Mouse (Mus musculus) hindbrain, embryonic 13.5 days (tissue): ENCODE measurements around the gene Fbxo28. TPM values are rescaled to one million over a fixed set of nuclear protein-coding genes. Genes with fewer than 3 reads are reported as not detected.
A peak's percentile ranks its signal among the peaks of the same experiment; 100 is the strongest.

Source experiments
- ATAC-seq: fragments of 200-750 bp; cut with Nextera tagmentation; 2 replicates; pipeline ENCODE4 v1.8.0; 2017; ENCODE audit warnings: moderate TSS enrichment; ENCODE audit not compliant: low FRiP score
- H3K27ac ChIP-seq: fragments of 300-500 bp; sonication (generic); 2 replicates; pipeline ENCODE4 v1.5.1; 2015; ENCODE audit warnings: inconsistent platforms, mild to moderate bottlenecking, moderate library complexity
- H3K27me3 ChIP-seq: fragments of 300-500 bp; sonication (generic); 2 replicates; pipeline ENCODE4 v1.6.1; 2015; ENCODE audit warnings: mild to moderate bottlenecking, inconsistent platforms
- H3K36me3 ChIP-seq: fragments of 300-500 bp; sonication (generic); 2 replicates; pipeline ENCODE4 v1.6.1; 2015; ENCODE audit warnings: mild to moderate bottlenecking, inconsistent platforms
- H3K4me1 ChIP-seq: fragments of 300-500 bp; sonication (generic); replicated peaks from 2 replicates; pipeline ENCODE4 v1.6.1; 2015; ENCODE audit warnings: inconsistent platforms
- H3K4me2 ChIP-seq: fragments of 300-500 bp; sonication (generic); 2 replicates; pipeline ENCODE4 v1.6.1; 2015; ENCODE audit warnings: inconsistent platforms, mild to moderate bottlenecking, moderate library complexity
- H3K4me3 ChIP-seq: fragments of 300-500 bp; sonication (generic); 2 replicates; pipeline ENCODE4 v1.5.1; 2015; ENCODE audit warnings: mild to moderate bottlenecking, inconsistent platforms
- H3K9ac ChIP-seq: fragments of 300-500 bp; sonication (generic); 2 replicates; pipeline ENCODE4 v1.6.1; 2015; ENCODE audit warnings: mild to moderate bottlenecking, inconsistent platforms
- H3K9me3 ChIP-seq: fragments of 300-500 bp; sonication (generic); 2 replicates; pipeline ENCODE4 v1.6.1; 2016; ENCODE audit warnings: inconsistent platforms
- WGBS: fragments of 180-500 bp; shearing (Covaris S2); methylation state at CpG from one replicate; pipeline ENCODE4 v1.1.7; 2015; 5-methylcytosine and 5-hydroxymethylcytosine counted together
- polyA plus RNA-seq: library from polyadenylated mRNA; unstranded; fragments of >200 nt; fragmentation: Nextera tagmentation; extraction: Ambion mirVana; gene quantifications from 2 replicates; pipeline ENCODE4 v1.2.1, GENCODE M21; 2015

The Fbxo28 gene
- polyA plus RNA-seq, 1 experiment from 2014 or later, result 34.0 TPM

DNA sequence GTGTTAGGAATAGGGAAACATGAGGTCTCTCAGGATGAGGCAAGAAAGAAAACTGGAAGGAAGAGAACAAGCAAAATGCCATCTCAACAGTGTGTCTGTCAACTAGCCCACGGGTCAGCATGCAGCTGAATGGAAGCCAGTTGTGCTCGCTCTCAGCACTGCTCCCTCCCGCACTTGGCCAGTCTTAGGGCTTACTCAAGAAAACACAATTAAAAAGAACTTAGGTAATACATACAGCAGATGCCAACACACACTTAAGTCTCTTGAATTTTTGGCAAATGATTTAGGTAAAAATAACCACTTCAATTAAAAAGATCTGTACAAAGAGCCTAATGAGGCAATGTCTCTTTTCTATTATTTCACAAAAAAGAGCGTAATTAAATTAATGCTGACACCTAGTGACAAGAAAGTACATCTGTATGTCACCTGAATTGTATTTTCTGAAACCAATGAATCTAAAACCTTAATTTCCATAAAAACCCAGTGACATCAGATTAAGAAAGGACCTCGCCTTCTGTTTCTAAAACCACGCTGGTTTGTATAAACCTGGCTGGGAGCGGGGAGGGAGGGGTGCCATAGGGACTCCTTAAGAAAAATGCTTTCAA is 2.4 kb downstream of the Fbxo28 start:
- H3K4me3 ChIP-seq, result peak overlapping the region; percentile 99
- peak overlapping the region; percentile 99 for H3K9ac ChIP-seq
- H3K4me1 ChIP-seq, result peaks cover 42% of the 10 kb centered on the region
- H3K9me3 ChIP-seq, result no peaks in the 10 kb centered on the region
- H3K27ac ChIP-seq, result no peak overlapping the region
- H3K27me3 ChIP-seq, result 0 out of 2 replicates have a peak, but pooled peaks cover 2% of the 10 kb centered on the region
- peaks cover 6% of the 10 kb centered on the region; the same call in 1 of the 2 replicates for H3K36me3 ChIP-seq
- peak overlapping the region; percentile 81 for H3K4me2 ChIP-seq
- no peak for ATAC-seq
- 60% methylated on average over 7 of the region's 7 CpGs for WGBS

DNA sequence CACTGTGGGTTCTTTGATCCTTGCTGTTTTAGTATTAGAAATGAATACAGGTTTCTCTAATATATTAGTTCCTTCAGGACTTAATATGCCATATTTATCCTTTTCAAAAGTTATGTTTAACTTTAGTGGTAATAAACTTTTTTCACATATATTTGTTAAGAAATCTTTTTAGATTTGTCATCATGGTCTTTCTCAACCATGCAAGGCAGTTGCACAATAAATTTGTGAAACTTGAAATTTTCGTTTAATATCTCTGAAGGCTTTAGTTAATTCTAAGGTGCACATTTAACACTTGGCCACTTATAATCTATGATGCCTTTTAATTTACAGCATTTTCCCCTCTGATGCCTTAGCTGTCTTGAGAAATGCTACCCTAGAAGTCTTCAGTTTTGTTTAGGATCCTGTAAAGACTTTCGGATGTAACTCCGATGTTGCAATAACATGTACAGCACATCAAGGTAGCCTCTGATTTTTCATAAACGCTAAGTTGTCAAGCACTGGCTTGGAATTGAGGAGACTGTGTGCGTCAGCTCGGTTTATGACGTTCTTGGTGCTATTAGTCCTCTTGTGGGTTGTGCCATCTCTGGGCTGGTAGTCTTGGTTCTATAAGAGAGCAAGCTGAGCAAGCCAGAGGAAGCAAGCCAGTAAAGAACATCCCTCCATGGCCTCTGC is 7.5 kb downstream of the Fbxo28 start:
- ATAC-seq, result no peak
- WGBS, result 94% methylated on average over 7 of the region's 7 CpGs
- H3K9me3 ChIP-seq, result no peaks in the 10 kb centered on the region

DNA sequence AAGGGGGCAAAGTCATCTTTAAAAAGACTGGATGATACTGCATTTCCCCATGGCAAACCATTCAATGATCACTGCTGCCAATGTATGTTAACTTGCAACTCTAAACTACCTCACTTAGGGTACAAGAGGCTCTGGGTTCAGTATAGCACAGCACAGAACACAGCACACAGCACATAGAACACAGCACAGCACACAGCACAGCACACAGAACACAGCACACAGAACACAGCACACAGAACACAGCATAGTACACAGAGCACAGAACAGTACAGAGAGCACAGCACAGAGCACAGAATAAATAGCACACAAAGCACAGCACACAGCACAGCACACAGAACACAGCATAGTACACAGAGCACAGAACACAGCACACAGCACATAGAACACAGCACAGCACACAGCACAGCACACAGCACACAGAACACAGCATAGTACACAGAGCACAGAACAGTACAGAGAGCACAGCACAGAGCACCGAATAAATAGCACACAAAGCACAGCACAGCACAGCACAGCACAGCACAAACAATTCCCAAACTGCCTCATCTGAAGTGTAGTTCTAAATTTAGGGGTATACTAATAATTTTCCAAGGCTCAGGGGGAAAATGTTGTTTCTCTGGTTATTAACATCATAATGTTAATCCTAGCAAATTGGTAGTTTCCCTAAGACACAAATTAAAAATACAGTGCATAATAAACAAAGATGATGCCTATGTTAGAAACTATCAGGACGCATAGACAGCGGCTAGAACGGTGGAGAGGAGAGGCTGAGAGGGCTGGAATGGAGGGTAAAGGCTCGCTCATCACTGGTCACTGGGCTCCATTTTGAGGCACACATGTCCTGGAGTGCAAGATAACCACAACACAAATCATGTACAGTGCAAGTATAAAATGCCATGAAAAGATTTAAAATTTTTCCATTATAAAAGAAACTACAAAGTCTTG is 9.1 kb downstream of the Fbxo28 start:
- Histone ChIP-seq H3K4me2 (peak overlapping the region; percentile 11; the same call in 1 of the 2 replicates), H3K4me1 (peaks cover 30% of the 10 kb centered on the region), H3K36me3 (peaks cover 23% of the 10 kb centered on the region), H3K9me3 (no peaks in the 10 kb centered on the region), H3K4me3 (no peak overlapping the region), H3K9ac (no peak overlapping the region), H3K27ac (peak overlapping the region; percentile 67), H3K27me3 (no peaks in the 10 kb centered on the region)
- peak; percentile 65; the same call in 1 of the 2 replicates for ATAC-seq
- WGBS, result 85% methylated on average over 5 of the region's 5 CpGs

More for the DNA sequence above, 7.5 kb downstream of the Fbxo28 start:
- Histone ChIP-seq H3K4me1 (peaks cover 45% of the 10 kb centered on the region), H3K27ac (no peak overlapping the region), H3K4me2 (no peak overlapping the region), H3K36me3 (peaks cover 15% of the 10 kb centered on the region), H3K4me3 (no peak overlapping the region), H3K9ac (no peak overlapping the region), H3K27me3 (no peaks in the 10 kb centered on the region)

DNA sequence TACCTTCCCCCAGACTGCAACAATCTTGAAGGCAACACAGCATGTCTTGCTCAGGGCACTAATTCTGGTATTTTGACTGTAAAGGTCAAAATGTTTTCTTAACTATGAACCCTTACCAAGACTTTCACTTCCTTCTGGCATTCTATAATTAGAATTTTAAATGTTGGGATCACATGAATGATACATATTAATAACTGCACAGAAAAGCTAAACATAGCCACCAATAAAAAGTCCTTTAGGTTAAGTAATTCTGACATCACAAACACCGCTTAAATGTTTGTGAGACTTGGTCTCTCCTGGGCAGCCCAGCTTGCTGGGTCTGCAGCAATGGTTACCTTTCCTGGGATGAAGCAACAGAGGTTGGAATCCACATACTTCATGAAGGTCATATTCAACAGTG is 15.5 kb downstream of the Fbxo28 start:
- no peaks in the 10 kb centered on the region for H3K9me3 ChIP-seq
- peaks cover 81% of the 10 kb centered on the region for H3K36me3 ChIP-seq
- H3K4me2 ChIP-seq, result no peak overlapping the region
- no peak overlapping the region for H3K4me3 ChIP-seq
- 0 out of 2 replicates have a peak, but pooled peaks cover 3% of the 10 kb centered on the region for H3K4me1 ChIP-seq
- no peak overlapping the region for H3K9ac ChIP-seq
- H3K27me3 ChIP-seq, result no peaks in the 10 kb centered on the region
- H3K27ac ChIP-seq, result no peak overlapping the region
- ATAC-seq, result no peak
- WGBS, result 98% methylated on average over 1 of the region's 1 CpGs

DNA sequence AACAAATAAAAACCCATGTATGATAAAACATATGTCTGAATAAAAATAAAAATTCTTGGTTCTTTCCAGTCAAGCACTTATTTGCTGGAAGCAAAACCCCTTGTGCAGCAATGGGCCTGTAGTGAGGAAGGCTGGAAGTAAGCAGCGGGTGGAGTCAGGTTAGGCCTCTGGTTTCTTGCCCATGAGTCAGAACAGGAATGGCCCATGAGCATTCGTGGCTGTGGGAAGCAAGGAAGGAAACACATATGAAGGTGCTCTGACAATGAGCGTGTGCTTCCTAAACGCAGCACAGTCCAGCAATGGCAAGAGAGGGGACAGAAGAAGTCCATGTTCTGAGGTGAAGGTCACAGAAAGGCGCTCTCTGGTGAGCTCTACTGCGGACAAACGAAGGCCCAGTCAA is 16.9 kb downstream of the Fbxo28 start:
- Histone ChIP-seq H3K4me2 (no peak overlapping the region), H3K9me3 (no peaks in the 10 kb centered on the region), H3K4me3 (no peak overlapping the region), H3K36me3 (peaks cover 92% of the 10 kb centered on the region), H3K9ac (no peak overlapping the region), H3K27me3 (no peaks in the 10 kb centered on the region), H3K27ac (no peak overlapping the region), H3K4me1 (no peaks in the 10 kb centered on the region)
- no peak for ATAC-seq
- WGBS, result 94% methylated on average over 7 of the region's 7 CpGs

DNA sequence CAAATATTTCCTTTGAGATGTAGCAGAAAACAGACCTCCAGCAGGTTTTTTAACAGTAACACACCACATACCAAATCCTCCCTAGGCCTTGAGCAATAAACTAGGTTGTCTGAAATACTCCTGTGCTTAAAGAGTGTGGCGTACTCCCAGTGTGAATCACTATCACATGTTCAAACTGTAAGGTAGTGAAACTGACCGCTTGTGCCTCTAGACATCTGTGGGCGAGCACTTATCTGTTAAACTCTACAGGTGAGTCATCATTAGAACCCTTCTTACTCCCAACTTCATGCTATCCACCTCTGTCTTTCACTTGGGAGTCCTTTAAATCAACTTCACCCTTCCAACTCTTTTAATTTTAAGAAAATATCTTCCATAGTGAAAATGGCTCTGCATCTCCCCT is 18.3 kb downstream of the Fbxo28 start:
- Histone ChIP-seq H3K27ac (no peak overlapping the region), H3K4me1 (no peaks in the 10 kb centered on the region), H3K4me2 (no peak overlapping the region), H3K27me3 (no peaks in the 10 kb centered on the region), H3K9ac (no peak overlapping the region), H3K4me3 (no peak overlapping the region), H3K9me3 (no peaks in the 10 kb centered on the region), H3K36me3 (peaks cover 94% of the 10 kb centered on the region)
- no peak for ATAC-seq
- WGBS, result 95% methylated on average over 3 of the region's 3 CpGs

DNA sequence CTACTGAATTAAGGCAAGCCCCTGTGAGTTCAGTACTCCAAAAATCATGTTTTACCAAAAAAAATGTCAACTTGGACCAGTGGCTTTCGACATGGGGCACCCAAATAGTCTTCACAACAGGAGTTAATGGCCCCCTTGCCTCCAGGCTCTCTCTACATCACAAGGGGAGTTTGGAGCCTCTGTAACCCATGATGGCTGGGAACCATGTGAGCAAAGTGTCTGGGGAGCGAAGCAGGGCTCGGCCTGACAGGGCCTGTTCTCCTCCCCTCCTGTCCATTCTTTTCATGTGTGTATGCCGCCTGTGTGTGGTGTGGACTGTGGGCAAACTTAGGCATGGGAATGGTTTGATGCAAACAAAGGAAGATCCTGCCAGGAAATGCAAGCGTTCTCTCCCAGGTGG is 27.2 kb downstream of the Fbxo28 start:
- Histone ChIP-seq H3K9ac (no peak overlapping the region), H3K4me3 (no peak overlapping the region), H3K36me3 (peaks cover 79% of the 10 kb centered on the region), H3K4me2 (no peak overlapping the region), H3K4me1 (no peaks in the 10 kb centered on the region), H3K9me3 (no peaks in the 10 kb centered on the region), H3K27me3 (no peaks in the 10 kb centered on the region), H3K27ac (no peak overlapping the region)
- 97% methylated on average over 5 of the region's 5 CpGs for WGBS
- ATAC-seq, result no peak

DNA sequence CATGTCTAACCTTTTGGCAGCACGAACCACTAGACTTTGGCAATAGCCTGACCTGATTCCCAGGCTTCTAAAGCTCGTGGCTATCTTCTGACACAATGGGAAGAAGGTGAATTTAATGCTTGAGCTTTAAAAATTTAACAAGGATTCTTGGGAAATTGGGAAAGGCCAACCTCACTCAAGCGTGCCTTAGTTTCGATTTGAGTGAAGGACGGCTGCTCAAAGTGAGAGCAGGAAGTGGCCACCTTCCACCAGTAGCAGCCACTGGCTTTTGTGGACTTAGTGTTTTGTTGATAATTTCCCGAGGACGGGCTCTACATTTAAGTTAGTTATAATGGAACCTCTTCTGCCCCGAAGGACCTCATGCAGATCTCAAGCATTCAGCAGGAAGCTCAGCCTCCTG is 28.2 kb downstream of the Fbxo28 start:
- Histone ChIP-seq H3K4me1 (no peaks in the 10 kb centered on the region), H3K27ac (no peak overlapping the region), H3K27me3 (no peaks in the 10 kb centered on the region), H3K4me3 (no peak overlapping the region), H3K4me2 (no peak overlapping the region), H3K9me3 (no peaks in the 10 kb centered on the region), H3K36me3 (peaks cover 69% of the 10 kb centered on the region), H3K9ac (no peak overlapping the region)
- 93% methylated on average over 8 of the region's 8 CpGs for WGBS
- ATAC-seq, result no peak

DNA sequence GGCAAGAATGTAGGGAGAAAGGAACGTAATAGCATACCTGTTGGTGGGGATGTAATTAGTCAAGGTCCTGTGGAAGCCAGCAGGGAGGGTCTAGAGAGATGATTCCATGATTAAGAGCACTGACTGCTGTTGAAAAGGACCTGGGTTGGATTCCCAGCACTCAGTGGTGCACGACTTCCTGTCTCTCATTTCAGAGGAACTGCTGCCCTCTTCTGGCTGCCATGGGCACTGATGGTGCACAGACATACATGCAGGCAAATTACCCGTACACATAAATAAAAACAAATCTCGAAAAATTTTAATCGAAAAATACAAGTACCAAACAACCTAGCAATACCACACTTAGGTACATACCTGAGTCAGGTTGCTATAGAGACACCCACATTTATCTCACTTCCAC is 30.1 kb downstream of the Fbxo28 start:
- ATAC-seq, result no peak
- Histone ChIP-seq H3K27me3 (no peaks in the 10 kb centered on the region), H3K4me3 (no peak overlapping the region), H3K36me3 (peaks cover 50% of the 10 kb centered on the region), H3K27ac (no peak overlapping the region), H3K9me3 (no peaks in the 10 kb centered on the region), H3K9ac (no peak overlapping the region), H3K4me2 (no peak overlapping the region), H3K4me1 (no peaks in the 10 kb centered on the region)
- WGBS, result 99% methylated on average over 5 of the region's 5 CpGs

DNA sequence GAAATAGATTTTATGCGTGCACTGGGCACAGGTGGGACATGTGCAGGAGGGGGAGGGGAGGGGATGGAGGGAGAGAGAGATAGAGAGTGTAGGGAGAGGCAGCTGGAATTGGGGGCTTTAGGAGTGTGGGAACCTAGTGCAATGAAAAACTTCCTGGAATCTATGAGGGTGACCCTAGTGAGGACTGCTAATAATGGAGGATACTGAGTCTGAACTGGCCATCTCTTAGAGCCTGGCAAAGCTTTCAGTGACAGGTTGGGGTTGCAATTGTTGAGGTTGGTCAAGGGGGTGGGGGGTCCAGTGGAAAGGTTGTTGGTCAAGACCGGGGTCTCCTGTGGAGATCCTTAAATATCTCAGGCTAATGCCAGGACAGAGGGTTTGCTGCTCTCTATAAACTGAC is 31.1 kb downstream of the Fbxo28 start:
- ATAC-seq, result no peak
- no peaks in the 10 kb centered on the region for H3K4me1 ChIP-seq
- no peak overlapping the region for H3K27ac ChIP-seq
- H3K36me3 ChIP-seq, result peaks cover 42% of the 10 kb centered on the region
- no peaks in the 10 kb centered on the region for H3K27me3 ChIP-seq
- H3K9me3 ChIP-seq, result no peaks in the 10 kb centered on the region
- H3K4me3 ChIP-seq, result no peak overlapping the region
- H3K4me2 ChIP-seq, result no peak overlapping the region
- 95% methylated on average over 2 of the region's 2 CpGs for WGBS
- no peak overlapping the region for H3K9ac ChIP-seq

DNA sequence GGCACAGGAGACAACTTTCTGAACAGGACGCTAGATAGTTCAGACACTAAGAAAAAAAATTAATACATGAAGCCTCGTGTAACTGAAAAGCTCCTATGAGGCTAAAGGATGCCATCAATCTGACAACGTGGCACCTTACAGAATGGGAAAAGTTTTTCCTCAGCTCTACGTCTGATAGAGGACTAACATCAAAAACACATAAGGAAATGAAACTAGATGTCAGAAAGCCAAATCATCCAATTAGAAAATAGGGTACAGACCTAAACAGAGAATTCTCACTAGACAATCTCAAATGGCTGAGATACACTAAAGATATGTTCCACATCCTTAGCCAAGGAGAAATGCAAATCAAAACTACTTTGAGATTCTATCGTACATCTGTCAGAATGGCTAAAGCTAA is 32.0 kb downstream of the Fbxo28 start:
- Histone ChIP-seq H3K4me3 (no peak overlapping the region), H3K9ac (no peak overlapping the region), H3K9me3 (no peaks in the 10 kb centered on the region), H3K27ac (no peak overlapping the region), H3K27me3 (no peaks in the 10 kb centered on the region), H3K36me3 (peaks cover 33% of the 10 kb centered on the region), H3K4me1 (no peaks in the 10 kb centered on the region), H3K4me2 (no peak overlapping the region)
- no peak for ATAC-seq
- 71% methylated on average over 5 of the region's 5 CpGs for WGBS

DNA sequence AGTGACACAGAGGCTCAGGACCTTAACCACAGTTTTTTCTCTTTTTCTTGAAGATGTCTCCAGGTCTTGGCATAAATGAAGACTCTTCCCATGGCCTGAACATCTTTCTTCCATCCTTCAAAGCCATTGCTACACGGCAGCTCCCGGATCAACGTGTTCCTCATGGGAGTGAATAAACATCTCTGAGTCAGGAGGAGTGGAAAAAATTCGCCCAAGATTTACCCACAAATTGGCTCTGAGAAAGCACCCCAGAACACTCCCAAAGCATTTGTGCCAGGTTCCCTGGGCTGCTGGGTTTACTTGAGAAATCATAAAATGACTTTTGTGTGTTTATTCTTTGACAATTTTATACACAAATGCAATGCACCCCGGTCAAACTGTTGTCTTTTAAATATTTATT is 38.5 kb downstream of the Fbxo28 start:
- no peak overlapping the region for H3K4me3 ChIP-seq
- H3K36me3 ChIP-seq, result no peaks in the 10 kb centered on the region
- H3K4me2 ChIP-seq, result no peak overlapping the region
- H3K9me3 ChIP-seq, result no peaks in the 10 kb centered on the region
- no peak for ATAC-seq
- H3K27me3 ChIP-seq, result no peaks in the 10 kb centered on the region
- H3K27ac ChIP-seq, result no peak overlapping the region
- WGBS, result 94% methylated on average over 5 of the region's 5 CpGs
- H3K9ac ChIP-seq, result no peak overlapping the region
- no peaks in the 10 kb centered on the region for H3K4me1 ChIP-seq
